Mouse (Mus musculus): ENCODE measurements around the gene Rhoc.

GRCm38 (mm10) chr3:104782061-104782681 is 6.0 kb upstream of the Rhoc start:
- TF ChIP-seq CTCF (conservative IDR thresholded peaks at IDR 0.05; ENCODE audit: low read length) (peak; percentile 13; the same call in 1 of the 2 replicates), NANOG (IDR thresholded peaks at IDR 0.05; ENCODE audit: borderline replicate concordance, low read length) (no peak), POU5F1 (IDR thresholded peaks at IDR 0.05; ENCODE audit: borderline replicate concordance, low read length) (no peak)

Measured in E14TG2a.4 (cell line).